Mouse (Mus musculus) midbrain, embryonic 12.5 days (tissue): ENCODE data around the gene Olfr675. TPM values are rescaled to one million over a fixed set of nuclear protein-coding genes. Genes with fewer than 3 reads are reported as not detected.
"Not testable (repeated sequence)": the region's sequence is repeated elsewhere in the genome, so short reads cannot be mapped to it uniquely, and the experiment has no call there.

ENCODE experiments used
- ATAC-seq: fragments of 200-750 bp; cut with Nextera tagmentation; 2 replicates; pipeline ENCODE4 v1.8.0; 2017; ENCODE audit warnings: low read depth, moderate TSS enrichment, moderate library complexity; ENCODE audit not compliant: low FRiP score
- H3K27ac ChIP-seq: fragments of 300-500 bp; sonication (generic); replicated peaks from 2 replicates; pipeline ENCODE4 v1.5.1; 2016; ENCODE audit warnings: mild to moderate bottlenecking
- H3K27me3 ChIP-seq: fragments of 300-500 bp; sonication (generic); 2 replicates; pipeline ENCODE4 v1.6.1; 2016; ENCODE audit warnings: mild to moderate bottlenecking
- H3K36me3 ChIP-seq: fragments of 300-500 bp; sonication (generic); 2 replicates; pipeline ENCODE4 v1.6.1; 2016
- H3K4me1 ChIP-seq: fragments of 300-500 bp; sonication (generic); 2 replicates; pipeline ENCODE4 v1.6.1; 2016
- H3K4me2 ChIP-seq: fragments of 300-500 bp; sonication (generic); replicated peaks from 2 replicates; pipeline ENCODE4 v1.6.1; 2016; ENCODE audit warnings: mild to moderate bottlenecking, moderate library complexity
- H3K4me3 ChIP-seq: fragments of 300-500 bp; sonication (generic); 2 replicates; pipeline ENCODE4 v1.5.1; 2016; ENCODE audit warnings: mild to moderate bottlenecking
- H3K9ac ChIP-seq: fragments of 300-500 bp; sonication (generic); replicated peaks from 2 replicates; pipeline ENCODE4 v1.6.1; 2016; ENCODE audit warnings: mild to moderate bottlenecking, moderate library complexity
- H3K9me3 ChIP-seq: fragments of 300-500 bp; sonication (generic); 2 replicates; pipeline ENCODE4 v1.6.1; 2016; ENCODE audit warnings: mild to moderate bottlenecking
- WGBS: fragments of 180-500 bp; shearing (Covaris S2); methylation state at CpG from one replicate; pipeline ENCODE4 v1.1.7; 2016; 5-methylcytosine and 5-hydroxymethylcytosine counted together
- polyA plus RNA-seq: library from polyadenylated mRNA; unstranded; fragments of >200 nt; fragmentation: Nextera tagmentation; extraction: Ambion mirVana; gene quantifications from 2 replicates; pipeline ENCODE4 v1.2.1, GENCODE M21; 2016

Olfr675 gene
- not detected in 2 replicates for polyA plus RNA-seq

- H3K27ac ChIP-seq = no peak within 1 kb of the TSS
- no peak within 1 kb of the TSS for H3K4me2 ChIP-seq
- no peak for ATAC-seq
- H3K4me3 ChIP-seq = no peak within 1 kb of the TSS
- no peak within 1 kb of the TSS for H3K9ac ChIP-seq
- WGBS = 81% methylated on average over 1 of the region's 1 CpGs
- H3K4me1 ChIP-seq = no peaks in the 10 kb centered on the region
- no peaks in the 10 kb centered on the region for H3K36me3 ChIP-seq
- H3K27me3 ChIP-seq = no peaks in the 10 kb centered on the region
- H3K9me3 ChIP-seq = no peaks in the 10 kb centered on the region
These were observed at the start of gene Olfr675 for GRCm38 (mm10) chr7:105028360-105028759. Olfr675 (minus strand) TSS chr7:105028460.

GRCm38 (mm10) chr7:105064175-105064574 lies 35.9 kb upstream of the Olfr675 start, which contains the start of gene Olfr678:
Olfr678 (plus strand) TSS chr7:105064475.
- Histone ChIP-seq H3K4me3 (no peak within 1 kb of the TSS), H3K27me3 (no peaks in the 10 kb centered on the region), H3K36me3 (no peaks in the 10 kb centered on the region), H3K4me1 (no peaks in the 10 kb centered on the region), H3K4me2 (no peak within 1 kb of the TSS), H3K9ac (no peak within 1 kb of the TSS), H3K9me3 (no peaks in the 10 kb centered on the region), H3K27ac (no peak within 1 kb of the TSS)
- no peak for ATAC-seq
- 96% methylated on average over 1 of the region's 1 CpGs for WGBS

- H3K4me1 ChIP-seq = no peaks in the 10 kb centered on the region
- H3K27ac ChIP-seq = no peak overlapping the region
- H3K27me3 ChIP-seq = no peaks in the 10 kb centered on the region
- no peaks in the 10 kb centered on the region for H3K36me3 ChIP-seq
- H3K4me2 ChIP-seq = no peak overlapping the region
- H3K9ac ChIP-seq = no peak overlapping the region
- no peaks in the 10 kb centered on the region for H3K9me3 ChIP-seq
- no peak for ATAC-seq
- H3K4me3 ChIP-seq = no peak overlapping the region
These were observed 30.7 kb upstream of the Olfr675 start for GRCm38 (mm10) chr7:105058951-105059350.

GRCm38 (mm10) chr7:105033836-105034235 lies 5.6 kb upstream of the Olfr675 start:
- 64% methylated on average over 5 of the region's 5 CpGs for WGBS
- H3K27ac ChIP-seq, H3K4me1 ChIP-seq, ATAC-seq, H3K9me3 ChIP-seq, H3K4me2 ChIP-seq, H3K4me3 ChIP-seq, H3K36me3 ChIP-seq, H3K27me3 ChIP-seq, H3K9ac ChIP-seq: not testable (repeated sequence)

- Histone ChIP-seq H3K27ac (no peak within 1 kb of the TSS), H3K9ac (no peak within 1 kb of the TSS), H3K36me3 (no peaks in the 10 kb centered on the region), H3K4me3 (no peak within 1 kb of the TSS), H3K27me3 (no peaks in the 10 kb centered on the region), H3K4me1 (no peaks in the 10 kb centered on the region), H3K4me2 (no peak within 1 kb of the TSS), H3K9me3 (no peaks in the 10 kb centered on the region)
- ATAC-seq = no peak
These were observed 4.1 kb upstream of the Olfr675 start, which contains the start of gene Olfr676 for GRCm38 (mm10) chr7:105032398-105032797. Olfr676 (plus strand) TSS chr7:105032698.

- WGBS = 44% methylated on average over 1 of the region's 1 CpGs
These were observed 5.7 kb downstream of the Olfr675 start for GRCm38 (mm10) chr7:105022530-105022929.

GRCm38 (mm10) chr7:105001929-105002328 lies 26.3 kb downstream of the Olfr675 start, which contains the start of gene Olfr672:
Olfr672 (minus strand) TSS chr7:105002029.
- Histone ChIP-seq H3K9me3 (no peaks in the 10 kb centered on the region), H3K9ac (no peak within 1 kb of the TSS)

More at GRCm38 (mm10) chr7:105022530-105022929, 5.7 kb downstream of the Olfr675 start:
- no peak overlapping the region for H3K9ac ChIP-seq
- no peaks in the 10 kb centered on the region for H3K9me3 ChIP-seq
- H3K27ac ChIP-seq = no peak overlapping the region
- no peak overlapping the region for H3K4me2 ChIP-seq
- H3K27me3 ChIP-seq = no peaks in the 10 kb centered on the region
- no peaks in the 10 kb centered on the region for H3K36me3 ChIP-seq
- H3K4me3 ChIP-seq = no peak overlapping the region
- H3K4me1 ChIP-seq = no peaks in the 10 kb centered on the region
- ATAC-seq = no peak

GRCm38 (mm10) chr7:104979026-104979425 lies 49.2 kb downstream of the Olfr675 start, which contains the start of gene Olfr671:
Olfr671 (minus strand) TSS chr7:104979126.
- WGBS = 74% methylated on average over 1 of the region's 1 CpGs
- H3K4me1 ChIP-seq = no peaks in the 10 kb centered on the region
- H3K9me3 ChIP-seq = 0 out of 2 replicates have a peak, but pooled peaks cover 6% of the 10 kb centered on the region
- H3K36me3 ChIP-seq = no peaks in the 10 kb centered on the region
- H3K27me3 ChIP-seq = no peaks in the 10 kb centered on the region
- no peak within 1 kb of the TSS for H3K4me2 ChIP-seq
- H3K9ac ChIP-seq = no peak within 1 kb of the TSS
- H3K4me3 ChIP-seq = no peak within 1 kb of the TSS
- no peak for ATAC-seq
- H3K27ac ChIP-seq = no peak within 1 kb of the TSS

More at GRCm38 (mm10) chr7:105001929-105002328, 26.3 kb downstream of the Olfr675 start, which contains the start of gene Olfr672:
- Histone ChIP-seq H3K4me3 (no peak within 1 kb of the TSS), H3K27me3 (no peaks in the 10 kb centered on the region), H3K36me3 (no peaks in the 10 kb centered on the region), H3K27ac (no peak within 1 kb of the TSS), H3K4me1 (no peaks in the 10 kb centered on the region), H3K4me2 (no peak within 1 kb of the TSS)
- no peak for ATAC-seq

GRCm38 (mm10) chr7:104972507-104972906 lies 55.8 kb downstream of the Olfr675 start:
- H3K4me3 ChIP-seq, H3K27ac ChIP-seq, H3K36me3 ChIP-seq: not testable (repeated sequence)

More at GRCm38 (mm10) chr7:104972507-104972906, 55.8 kb downstream of the Olfr675 start:
- H3K27me3 ChIP-seq, H3K4me2 ChIP-seq, H3K4me1 ChIP-seq, ATAC-seq, H3K9ac ChIP-seq, H3K9me3 ChIP-seq: not testable (repeated sequence)
- WGBS = 75% methylated on average over 2 of the region's 2 CpGs

Other genes with a start within 250 kb of the Olfr675 start
- gene Usp17lb, start 185.9 kb downstream of the Olfr675 start, polyA plus RNA-seq = not detected in 2 replicates
- not detected in 2 replicates for gene Usp17la, start 171.5 kb downstream of the Olfr675 start, polyA plus RNA-seq
- gene Olfr665, start 150.4 kb downstream of the Olfr675 start, polyA plus RNA-seq = not detected in 2 replicates
- not detected in 2 replicates for gene Olfr666, start 132.5 kb downstream of the Olfr675 start, polyA plus RNA-seq
- gene Olfr667, start 107.0 kb downstream of the Olfr675 start, polyA plus RNA-seq = not detected in 2 replicates
- not detected in 2 replicates for gene Olfr668, start 100.4 kb downstream of the Olfr675 start, polyA plus RNA-seq
- not detected in 2 replicates for gene Olfr669, start 94.2 kb downstream of the Olfr675 start, polyA plus RNA-seq
- not detected in 2 replicates for gene Olfr670, start 65.8 kb downstream of the Olfr675 start, polyA plus RNA-seq
- not detected in 2 replicates for gene Olfr671, start 49.3 kb downstream of the Olfr675 start, polyA plus RNA-seq
- not detected in 2 replicates for gene Olfr672, start 26.4 kb downstream of the Olfr675 start, polyA plus RNA-seq
- not detected in 2 replicates for gene Olfr676, start 4.2 kb upstream of the Olfr675 start, polyA plus RNA-seq
- not detected in 2 replicates for gene Olfr677, start 22.9 kb upstream of the Olfr675 start, polyA plus RNA-seq
- gene Olfr678, start 36.0 kb upstream of the Olfr675 start, polyA plus RNA-seq = not detected in 2 replicates
- not detected in 2 replicates for gene Olfr679, start 52.7 kb upstream of the Olfr675 start, polyA plus RNA-seq
- not detected in 2 replicates for gene Olfr680-ps1, start 64.4 kb upstream of the Olfr675 start, polyA plus RNA-seq
- not detected in 2 replicates for gene Olfr681, start 88.4 kb upstream of the Olfr675 start, polyA plus RNA-seq
- not detected in 2 replicates for gene Olfr683, start 118.6 kb upstream of the Olfr675 start, polyA plus RNA-seq
- gene Olfr684, start 135.2 kb upstream of the Olfr675 start, polyA plus RNA-seq = not detected in 2 replicates
- not detected in 2 replicates for gene Olfr685, start 157.6 kb upstream of the Olfr675 start, polyA plus RNA-seq
- gene Olfr686, start 179.0 kb upstream of the Olfr675 start, polyA plus RNA-seq = not detected in 2 replicates